Mouse (Mus musculus) liver, embryonic 12.5 days (tissue): ENCODE results near the gene Col24a1. TPM values are rescaled to one million over a fixed set of nuclear protein-coding genes. Genes with fewer than 3 reads are reported as not detected.
A peak's percentile ranks its signal among the peaks of the same experiment; 100 is the strongest.

Source experiments
- ATAC-seq: fragments of 200-750 bp; cut with Nextera tagmentation; 2 replicates; pipeline ENCODE4 v1.8.0; 2017; ENCODE audit warnings: moderate number of reproducible peaks, mild to moderate bottlenecking, moderate library complexity
- H3K27ac ChIP-seq: fragments of 300-500 bp; sonication (generic); 2 replicates; pipeline ENCODE4 v1.5.1; 2016; ENCODE audit warnings: mild to moderate bottlenecking
- H3K27me3 ChIP-seq: fragments of 300-500 bp; sonication (generic); replicated peaks from 2 replicates; pipeline ENCODE4 v1.6.1; 2016; ENCODE audit warnings: mild to moderate bottlenecking, moderate library complexity
- H3K36me3 ChIP-seq: fragments of 300-500 bp; sonication (generic); 2 replicates; pipeline ENCODE4 v1.6.1; 2016; ENCODE audit warnings: mild to moderate bottlenecking, moderate library complexity
- H3K4me1 ChIP-seq: fragments of 300-500 bp; sonication (generic); 2 replicates; pipeline ENCODE4 v1.6.1; 2016
- H3K4me2 ChIP-seq: fragments of 300-500 bp; sonication (generic); 2 replicates; pipeline ENCODE4 v1.6.1; 2016; ENCODE audit warnings: mild to moderate bottlenecking, moderate library complexity
- H3K4me3 ChIP-seq: fragments of 300-500 bp; sonication (generic); 2 replicates; pipeline ENCODE4 v1.5.1; 2016; ENCODE audit warnings: mild to moderate bottlenecking, moderate library complexity
- H3K9ac ChIP-seq: fragments of 300-500 bp; sonication (generic); 2 replicates; pipeline ENCODE4 v1.6.1; 2016; ENCODE audit warnings: mild to moderate bottlenecking, moderate library complexity
- H3K9me3 ChIP-seq: fragments of 300-500 bp; sonication (generic); replicated peaks from 2 replicates; pipeline ENCODE4 v1.6.1; 2016; ENCODE audit warnings: mild to moderate bottlenecking, moderate library complexity
- WGBS: fragments of 180-500 bp; shearing (Covaris S2); methylation state at CpG from one replicate; pipeline ENCODE4 v1.1.7; 2016; ENCODE audit not compliant: insufficient replicate concordance; 5-methylcytosine and 5-hydroxymethylcytosine counted together
- polyA plus RNA-seq: library from polyadenylated mRNA; unstranded; fragments of >200 nt; fragmentation: Nextera tagmentation; extraction: Ambion mirVana; gene quantifications from 2 replicates; pipeline ENCODE4 v1.2.1, GENCODE M21; 2016

Col24a1 gene
- polyA plus RNA-seq, 1 experiment from 2014 or later = 0.33 TPM

GRCm38 (mm10) chr3:145477074-145477473, 184.8 kb downstream of the Col24a1 start:
- Histone ChIP-seq H3K4me3 (no peak overlapping the region), H3K36me3 (no peaks in the 10 kb centered on the region), H3K4me1 (no peaks in the 10 kb centered on the region), H3K9ac (no peak overlapping the region), H3K4me2 (no peak overlapping the region), H3K27me3 (no peaks in the 10 kb centered on the region), H3K9me3 (no peaks in the 10 kb centered on the region), H3K27ac (no peak overlapping the region)
- ATAC-seq = no peak
- 58% methylated on average over 11 of the region's 11 CpGs for WGBS

GRCm38 (mm10) chr3:145478446-145478845, 186.2 kb downstream of the Col24a1 start:
- no peaks in the 10 kb centered on the region for H3K4me1 ChIP-seq
- H3K4me3 ChIP-seq = no peak overlapping the region
- H3K27ac ChIP-seq = no peak overlapping the region
- H3K9ac ChIP-seq = no peak overlapping the region
- H3K27me3 ChIP-seq = no peaks in the 10 kb centered on the region
- H3K9me3 ChIP-seq = no peaks in the 10 kb centered on the region
- no peaks in the 10 kb centered on the region for H3K36me3 ChIP-seq
- no peak for ATAC-seq
- WGBS = 43% methylated on average over 5 of the region's 5 CpGs
- no peak overlapping the region for H3K4me2 ChIP-seq

GRCm38 (mm10) chr3:145490279-145490678, 198.0 kb downstream of the Col24a1 start:
- H3K9me3 ChIP-seq = no peaks in the 10 kb centered on the region
- H3K36me3 ChIP-seq = no peaks in the 10 kb centered on the region
- no peak overlapping the region for H3K27ac ChIP-seq
- no peak overlapping the region for H3K4me2 ChIP-seq
- WGBS = 53% methylated on average over 1 of the region's 1 CpGs
- no peaks in the 10 kb centered on the region for H3K4me1 ChIP-seq
- ATAC-seq = no peak
- H3K4me3 ChIP-seq = no peak overlapping the region
- no peak overlapping the region for H3K9ac ChIP-seq
- no peaks in the 10 kb centered on the region for H3K27me3 ChIP-seq

GRCm38 (mm10) chr3:145491326-145491725, 199.1 kb downstream of the Col24a1 start:
- H3K36me3 ChIP-seq = no peaks in the 10 kb centered on the region
- H3K9me3 ChIP-seq = no peaks in the 10 kb centered on the region
- no peaks in the 10 kb centered on the region for H3K27me3 ChIP-seq
- H3K4me2 ChIP-seq = no peak overlapping the region
- H3K4me1 ChIP-seq = no peaks in the 10 kb centered on the region
- H3K9ac ChIP-seq = no peak overlapping the region
- no peak for ATAC-seq
- WGBS = 62% methylated on average over 3 of the region's 3 CpGs
- no peak overlapping the region for H3K27ac ChIP-seq
- no peak overlapping the region for H3K4me3 ChIP-seq

- no peak overlapping the region for H3K27ac ChIP-seq
- no peak overlapping the region for H3K9ac ChIP-seq
- H3K4me1 ChIP-seq = no peaks in the 10 kb centered on the region
- ATAC-seq = no peak
- whole genome bisulfite sequencing = 58% methylated on average over 3 of the region's 3 CpGs
- no peak overlapping the region for H3K4me2 ChIP-seq
- H3K36me3 ChIP-seq = no peaks in the 10 kb centered on the region
- H3K9me3 ChIP-seq = no peaks in the 10 kb centered on the region
- H3K27me3 ChIP-seq = no peaks in the 10 kb centered on the region
- no peak overlapping the region for H3K4me3 ChIP-seq
Observed at GRCm38 (mm10) chr3:145498127-145498526, 205.9 kb downstream of the Col24a1 start.

- ATAC-seq = no peak
- Histone ChIP-seq H3K9ac (no peak overlapping the region), H3K9me3 (no peaks in the 10 kb centered on the region), H3K36me3 (no peaks in the 10 kb centered on the region), H3K4me2 (no peak overlapping the region), H3K27me3 (no peaks in the 10 kb centered on the region), H3K27ac (no peak overlapping the region), H3K4me1 (no peaks in the 10 kb centered on the region), H3K4me3 (no peak overlapping the region)
- 73% methylated on average over 6 of the region's 6 CpGs for WGBS
Observed at GRCm38 (mm10) chr3:145498893-145499292, 206.6 kb downstream of the Col24a1 start.

GRCm38 (mm10) chr3:145504830-145505229, 212.6 kb downstream of the Col24a1 start:
- WGBS = 46% methylated on average over 2 of the region's 2 CpGs
- no peak overlapping the region for H3K4me3 ChIP-seq
- H3K4me1 ChIP-seq = no peaks in the 10 kb centered on the region
- H3K9me3 ChIP-seq = no peaks in the 10 kb centered on the region
- no peak overlapping the region for H3K27ac ChIP-seq
- H3K36me3 ChIP-seq = no peaks in the 10 kb centered on the region
- H3K4me2 ChIP-seq = no peak overlapping the region
- no peak overlapping the region for H3K9ac ChIP-seq
- ATAC-seq = no peak
- H3K27me3 ChIP-seq = no peaks in the 10 kb centered on the region

GRCm38 (mm10) chr3:145508550-145508949, 216.3 kb downstream of the Col24a1 start:
- Histone ChIP-seq H3K9me3 (no peaks in the 10 kb centered on the region), H3K27me3 (no peaks in the 10 kb centered on the region), H3K4me3 (no peak overlapping the region), H3K4me2 (no peak overlapping the region), H3K9ac (no peak overlapping the region), H3K27ac (no peak overlapping the region), H3K4me1 (no peaks in the 10 kb centered on the region), H3K36me3 (no peaks in the 10 kb centered on the region)
- ATAC-seq = peak; percentile 77
- 63% methylated on average over 7 of the region's 7 CpGs for WGBS

GRCm38 (mm10) chr3:145514197-145514596, 221.9 kb downstream of the Col24a1 start:
- ATAC-seq = no peak
- Histone ChIP-seq H3K4me2 (no peak overlapping the region), H3K27ac (no peak overlapping the region), H3K4me3 (no peak overlapping the region), H3K27me3 (no peaks in the 10 kb centered on the region), H3K4me1 (no peaks in the 10 kb centered on the region), H3K9me3 (no peaks in the 10 kb centered on the region), H3K36me3 (no peaks in the 10 kb centered on the region), H3K9ac (no peak overlapping the region)
- 65% methylated on average over 5 of the region's 5 CpGs for WGBS

GRCm38 (mm10) chr3:145521528-145522080, 229.3 kb downstream of the Col24a1 start:
- no peak for ATAC-seq
- Histone ChIP-seq H3K9me3 (0 out of 2 replicates have a peak, but pooled peaks cover 2% of the 10 kb centered on the region), H3K4me2 (no peak overlapping the region), H3K27me3 (no peaks in the 10 kb centered on the region), H3K4me1 (no peaks in the 10 kb centered on the region), H3K9ac (no peak overlapping the region), H3K27ac (no peak overlapping the region), H3K36me3 (no peaks in the 10 kb centered on the region), H3K4me3 (no peak overlapping the region)
- WGBS = 22% methylated on average over 7 of the region's 7 CpGs

- no peaks in the 10 kb centered on the region for H3K4me1 ChIP-seq
- no peak overlapping the region for H3K27ac ChIP-seq
- 56% methylated on average over 2 of the region's 2 CpGs for WGBS
- H3K4me2 ChIP-seq = no peak overlapping the region
- no peak overlapping the region for H3K9ac ChIP-seq
- H3K27me3 ChIP-seq = no peaks in the 10 kb centered on the region
- no peaks in the 10 kb centered on the region for H3K36me3 ChIP-seq
- ATAC-seq = no peak
- H3K9me3 ChIP-seq = 0 out of 2 replicates have a peak, but pooled peaks cover 2% of the 10 kb centered on the region
- H3K4me3 ChIP-seq = no peak overlapping the region
Observed at GRCm38 (mm10) chr3:145522311-145522710, 230.0 kb downstream of the Col24a1 start.

GRCm38 (mm10) chr3:145525266-145525665, 233.0 kb downstream of the Col24a1 start:
- no peak overlapping the region for H3K4me2 ChIP-seq
- ATAC-seq = no peak
- 70% methylated on average over 4 of the region's 4 CpGs for WGBS

GRCm38 (mm10) chr3:145537870-145538269, 245.6 kb downstream of the Col24a1 start:
- Histone ChIP-seq H3K27ac (no peak overlapping the region), H3K9me3 (no peaks in the 10 kb centered on the region), H3K4me2 (no peak overlapping the region), H3K9ac (no peak overlapping the region), H3K4me3 (no peak overlapping the region), H3K36me3 (no peaks in the 10 kb centered on the region), H3K27me3 (no peaks in the 10 kb centered on the region), H3K4me1 (no peaks in the 10 kb centered on the region)
- 26% methylated on average over 1 of the region's 1 CpGs for WGBS
- no peak for ATAC-seq

More at GRCm38 (mm10) chr3:145525266-145525665, 233.0 kb downstream of the Col24a1 start:
- Histone ChIP-seq H3K27me3 (no peaks in the 10 kb centered on the region), H3K9ac (no peak overlapping the region), H3K4me1 (no peaks in the 10 kb centered on the region), H3K36me3 (no peaks in the 10 kb centered on the region), H3K4me3 (no peak overlapping the region), H3K27ac (no peak overlapping the region), H3K9me3 (no peaks in the 10 kb centered on the region)
